8 mouse cellular contexts compared by ENCODE assay signal in the genomic region with DNA sequence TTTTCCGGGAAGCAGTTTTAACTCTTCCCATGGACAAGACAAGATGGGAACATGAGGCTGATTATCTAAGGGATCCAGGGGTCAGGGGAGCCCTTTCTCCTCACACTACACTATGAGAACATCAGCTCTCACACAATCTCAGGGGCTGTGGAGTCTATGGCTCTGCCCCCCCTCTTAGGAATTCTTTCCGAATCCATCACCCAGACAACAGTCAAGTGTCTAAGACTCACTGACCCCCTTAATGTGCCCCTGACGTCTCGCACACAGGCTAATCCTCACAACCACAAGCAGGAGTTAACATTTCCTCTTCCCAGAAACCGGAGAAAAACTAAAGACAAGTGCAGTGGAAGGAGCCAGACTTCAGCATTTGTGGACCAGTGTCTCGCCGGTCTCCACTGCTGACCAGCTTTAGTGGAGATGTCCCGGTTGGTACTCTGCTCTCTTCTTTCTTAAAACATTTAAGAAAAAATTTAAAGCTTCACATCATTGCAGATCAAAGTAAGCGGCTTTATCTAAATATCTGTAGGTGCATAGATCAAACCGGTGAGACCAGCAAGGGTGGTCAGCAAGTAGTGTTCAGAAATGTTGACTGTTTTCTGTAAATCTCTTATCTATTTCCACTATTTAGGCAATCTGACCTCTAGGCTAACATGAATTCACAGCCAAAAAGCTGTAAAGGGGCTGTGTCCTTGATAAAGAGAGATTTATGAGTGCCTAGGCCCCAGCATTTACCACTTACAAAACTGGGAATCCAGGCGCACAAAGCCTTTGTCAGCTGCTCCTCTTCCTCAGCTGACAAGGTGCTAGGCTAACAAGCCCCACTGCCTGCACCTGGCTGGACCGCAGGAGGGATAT. TPM values are rescaled to one million over a fixed set of nuclear protein-coding genes. Genes with fewer than 3 reads are reported as not detected.
DNase-seq lines count a peak whose midpoint lies in the region; ATAC-seq and TF ChIP-seq lines count a peak whose summit lies in the region.

No protein-coding gene starts in this region.

- H3K4me2 ChIP-seq in heart, embryonic 16.5 days (ENCODE audit: low read depth, low read length), result peak overlapping the region; percentile 100
- peak overlapping the region; percentile 73 for H3K4me2 ChIP-seq in liver, postnatal 0 days (ENCODE audit: low read depth, low read length)

- no peak for DNase-seq in heart, embryonic 10.5 days (ENCODE audit: low spot score)
- DNase-seq in heart, postnatal 36 days, result no peak
- DNase-seq in Muller cell, postnatal 12 days (ENCODE audit: inconsistent ontology term), result peak; percentile 25
- DNase-seq in liver, postnatal 0 days, result no peak
- no peak for DNase-seq in thymus, postnatal 25 days
- DNase-seq in yolk sac, embryonic 10.5 days (ENCODE audit: low spot score), result no peak

- WGBS in heart, embryonic 10.5 days, result 56% methylated on average over 12 of the region's 12 CpGs
- WGBS in heart, embryonic 16.5 days, result 60% methylated on average over 12 of the region's 12 CpGs
- 60% methylated on average over 12 of the region's 12 CpGs for WGBS in liver, postnatal 0 days (ENCODE audit: insufficient replicate concordance)

- TF ChIP-seq EP300 in liver, postnatal 0 days (IDR thresholded peaks at IDR 0.05; ENCODE audit: low read depth), result no peak

- 0 out of 2 replicates have a peak overlapping the region, but pooled peaks have one; percentile 42 for H3K9ac ChIP-seq in heart, embryonic 16.5 days (ENCODE audit: low read length)
- no peak overlapping the region for H3K9ac ChIP-seq in liver, postnatal 0 days (replicated peaks)

- intact Hi-C loops in heart, postnatal 36 days (cut with DNase I), result loop anchor here (5.0 kb wide), 2 partner anchors 40 to 310 kb away; partner anchors contain the start of genes Dixdc1 and Sik2

- ATAC-seq in heart, embryonic 16.5 days (replicated peaks; ENCODE audit: extremely low read depth, insufficient read depth, low FRiP score), result no peak
- ATAC-seq in liver, postnatal 0 days, result no peak
- ATAC-seq in megakaryocyte-erythroid progenitor cell, adult 5-6 weeks (replicated peaks; ENCODE audit: low FRiP score, low TSS enrichment, poor library complexity, severe bottlenecking), result no peak

- no peaks in the 10 kb centered on the region for H3K36me3 ChIP-seq in heart, embryonic 10.5 days
- H3K36me3 ChIP-seq in heart, embryonic 16.5 days (ENCODE audit: control insufficient read depth, insufficient read depth), result peaks cover 6% of the 10 kb centered on the region; the same call in 1 of the 2 replicates
- H3K36me3 ChIP-seq in liver, postnatal 0 days (replicated peaks; ENCODE audit: insufficient read depth, low read length), result no peaks in the 10 kb centered on the region

- no peak for TF ChIP-seq CTCF in liver, postnatal 0 days (IDR thresholded peaks at IDR 0.05; ENCODE audit: low read depth)

- H3K4me1 ChIP-seq in heart, embryonic 10.5 days, result peaks cover 38% of the 10 kb centered on the region
- H3K4me1 ChIP-seq in heart, embryonic 16.5 days (ENCODE audit: control insufficient read depth, insufficient read depth, low read length), result peaks cover 18% of the 10 kb centered on the region
- H3K4me1 ChIP-seq in liver, postnatal 0 days (ENCODE audit: insufficient read depth), result peaks cover 8% of the 10 kb centered on the region; the same call in 1 of the 2 replicates

- H3K27me3 ChIP-seq in heart, embryonic 10.5 days (ENCODE audit: insufficient read depth, poor library complexity, severe bottlenecking), result peaks cover 28% of the 10 kb centered on the region
- H3K27me3 ChIP-seq in heart, embryonic 16.5 days (ENCODE audit: control insufficient read depth, insufficient read depth, low read length), result no peaks in the 10 kb centered on the region; the same call in none of the 2 replicates
- peaks cover 38% of the 10 kb centered on the region for H3K27me3 ChIP-seq in liver, postnatal 0 days (ENCODE audit: insufficient read depth, low read length)

- peak overlapping the region; percentile 71 for H3K4me3 ChIP-seq in heart, embryonic 10.5 days
- peak overlapping the region; percentile 45 for H3K4me3 ChIP-seq in heart, embryonic 16.5 days (ENCODE audit: low read length)
- H3K4me3 ChIP-seq in liver, postnatal 0 days (ENCODE audit: low read depth, low read length), result no peak overlapping the region

- no peaks in the 10 kb centered on the region for H3K9me3 ChIP-seq in heart, embryonic 10.5 days
- no peaks in the 10 kb centered on the region for H3K9me3 ChIP-seq in heart, embryonic 16.5 days (replicated peaks; ENCODE audit: control insufficient read depth, low read length)
- no peaks in the 10 kb centered on the region for H3K9me3 ChIP-seq in liver, postnatal 0 days (ENCODE audit: low read length)

- peak overlapping the region; percentile 77 for H3K27ac ChIP-seq in heart, embryonic 10.5 days
- H3K27ac ChIP-seq in heart, embryonic 16.5 days (ENCODE audit: low read length), result no peak overlapping the region
- H3K27ac ChIP-seq in liver, postnatal 0 days (ENCODE audit: low read depth), result no peak overlapping the region

RNA-seq across cellular contexts. Expression of gene Dlat, which starts 37.5 kb away (rescaled TPM):
- polyA plus RNA-seq in heart, embryonic 10.5 days (2016; fragmentation: Nextera tagmentation; extraction: Ambion mirVana), result 105 and 151 TPM in 2 replicates
- 100 to 1,000 TPM; 399 to 460 TPM for total RNA-seq in heart, postnatal 36 days (2021)
- 147 and 156 TPM in 2 replicates for polyA plus RNA-seq in heart, embryonic 16.5 days (2015; fragmentation: Nextera tagmentation; extraction: Ambion mirVana)
- 25.5 and 26.1 TPM in 2 replicates for polyA plus RNA-seq in liver, postnatal 0 days (2015; fragmentation: Nextera tagmentation; extraction: Ambion mirVana)
- total RNA-seq in megakaryocyte-erythroid progenitor cell, adult 5-6 weeks (2014; fragmentation: Nextera tagmentation), result 41.0 and 51.5 TPM in 2 replicates
- 52.4 and 68.9 TPM in 2 replicates for total RNA-seq in megakaryocyte-erythroid progenitor cell, adult 5-6 weeks (2017)

RNA-seq across cellular contexts. Expression of gene Dixdc1, which starts 42.2 kb away (rescaled TPM):
- 5.3 and 7.6 TPM in 2 replicates for polyA plus RNA-seq in heart, embryonic 10.5 days (2016; fragmentation: Nextera tagmentation; extraction: Ambion mirVana)
- total RNA-seq in heart, postnatal 36 days (2021), result 1 to 10 TPM; 4.2 to 7.4 TPM
- polyA plus RNA-seq in heart, embryonic 16.5 days (2015; fragmentation: Nextera tagmentation; extraction: Ambion mirVana), result 8.6 and 10.3 TPM in 2 replicates
- 3.6 and 3.7 TPM in 2 replicates for polyA plus RNA-seq in liver, postnatal 0 days (2015; fragmentation: Nextera tagmentation; extraction: Ambion mirVana)
- not detected in 2 replicates for total RNA-seq in megakaryocyte-erythroid progenitor cell, adult 5-6 weeks (2014; fragmentation: Nextera tagmentation)
- not detected in 2 replicates for total RNA-seq in megakaryocyte-erythroid progenitor cell, adult 5-6 weeks (2017)

RNA-seq across cellular contexts. Expression of gene 2310030G06Rik, which starts 49.3 kb away (rescaled TPM):
- 8.4 TPM in 2 replicates for polyA plus RNA-seq in heart, embryonic 10.5 days (2016; fragmentation: Nextera tagmentation; extraction: Ambion mirVana)
- 1 to 10 TPM; 2.5 to 5.5 TPM for total RNA-seq in heart, postnatal 36 days (2021)
- 7.9 and 9.8 TPM in 2 replicates for polyA plus RNA-seq in heart, embryonic 16.5 days (2015; fragmentation: Nextera tagmentation; extraction: Ambion mirVana)
- 11.6 and 13.9 TPM in 2 replicates for polyA plus RNA-seq in liver, postnatal 0 days (2015; fragmentation: Nextera tagmentation; extraction: Ambion mirVana)
- not detected in 2 replicates for total RNA-seq in megakaryocyte-erythroid progenitor cell, adult 5-6 weeks (2014; fragmentation: Nextera tagmentation)
- not detected in 2 replicates for total RNA-seq in megakaryocyte-erythroid progenitor cell, adult 5-6 weeks (2017)

RNA-seq across cellular contexts. Expression of gene Cryab, which starts 54.0 kb away (rescaled TPM):
- 483 and 791 TPM in 2 replicates for polyA plus RNA-seq in heart, embryonic 10.5 days (2016; fragmentation: Nextera tagmentation; extraction: Ambion mirVana)
- total RNA-seq in heart, postnatal 36 days (2021), result 1,000 to 10,000 TPM; 2,657 to 2,874 TPM
- 1,241 and 1,315 TPM in 2 replicates for polyA plus RNA-seq in heart, embryonic 16.5 days (2015; fragmentation: Nextera tagmentation; extraction: Ambion mirVana)
- 9.1 and 14.2 TPM in 2 replicates for polyA plus RNA-seq in liver, postnatal 0 days (2015; fragmentation: Nextera tagmentation; extraction: Ambion mirVana)
- not detected in 2 replicates for total RNA-seq in megakaryocyte-erythroid progenitor cell, adult 5-6 weeks (2014; fragmentation: Nextera tagmentation)
- total RNA-seq in megakaryocyte-erythroid progenitor cell, adult 5-6 weeks (2017), result not detected in 2 replicates

RNA-seq across cellular contexts. Expression of gene Hspb2, which starts 55.1 kb away (rescaled TPM):
- polyA plus RNA-seq in heart, embryonic 10.5 days (2016; fragmentation: Nextera tagmentation; extraction: Ambion mirVana), result 227 and 370 TPM in 2 replicates
- total RNA-seq in heart, postnatal 36 days (2021), result 100 to 1,000 TPM; 132 to 137 TPM
- 242 and 286 TPM in 2 replicates for polyA plus RNA-seq in heart, embryonic 16.5 days (2015; fragmentation: Nextera tagmentation; extraction: Ambion mirVana)
- 0.86 and 1.2 TPM in 2 replicates for polyA plus RNA-seq in liver, postnatal 0 days (2015; fragmentation: Nextera tagmentation; extraction: Ambion mirVana)
- not detected in 2 replicates for total RNA-seq in megakaryocyte-erythroid progenitor cell, adult 5-6 weeks (2014; fragmentation: Nextera tagmentation)
- not detected in 2 replicates for total RNA-seq in megakaryocyte-erythroid progenitor cell, adult 5-6 weeks (2017)
